Mouse (Mus musculus) embryonic facial prominence, embryonic 15.5 days (tissue): ENCODE data around the gene Tnp1. TPM values are rescaled to one million over a fixed set of nuclear protein-coding genes. Genes with fewer than 3 reads are reported as not detected.

Experiments used
- ATAC-seq: fragments of 200-750 bp; cut with Nextera tagmentation; 2 replicates; pipeline ENCODE4 v1.8.0; 2017; ENCODE audit warnings: low read depth, moderate TSS enrichment; ENCODE audit not compliant: insufficient number of reproducible peaks, low FRiP score, low TSS enrichment
- H3K27ac ChIP-seq: fragments of 300-500 bp; sonication (generic); replicated peaks from 2 replicates; pipeline ENCODE4 v1.5.1; 2015; ENCODE audit warnings: mild to moderate bottlenecking, inconsistent platforms
- H3K27me3 ChIP-seq: fragments of 300-500 bp; sonication (generic); 2 replicates; pipeline ENCODE4 v1.6.1; 2015; ENCODE audit warnings: inconsistent platforms
- H3K36me3 ChIP-seq: fragments of 300-500 bp; sonication (generic); 2 replicates; pipeline ENCODE4 v1.6.1; 2015; ENCODE audit warnings: mild to moderate bottlenecking, inconsistent platforms
- H3K4me1 ChIP-seq: fragments of 300-500 bp; sonication (generic); 2 replicates; pipeline ENCODE4 v1.6.1; 2015; ENCODE audit warnings: inconsistent platforms
- H3K4me2 ChIP-seq: fragments of 300-500 bp; sonication (generic); replicated peaks from 2 replicates; pipeline ENCODE4 v1.6.1; 2015; ENCODE audit warnings: mild to moderate bottlenecking, inconsistent platforms
- H3K4me3 ChIP-seq: fragments of 300-500 bp; sonication (generic); replicated peaks from 2 replicates; pipeline ENCODE4 v1.5.1; 2015; ENCODE audit warnings: mild to moderate bottlenecking, inconsistent platforms
- H3K9ac ChIP-seq: fragments of 300-500 bp; sonication (generic); 2 replicates; pipeline ENCODE4 v1.6.1; 2015; ENCODE audit warnings: inconsistent platforms
- H3K9me3 ChIP-seq: fragments of 300-500 bp; sonication (generic); replicated peaks from 2 replicates; pipeline ENCODE4 v1.6.1; 2016; ENCODE audit warnings: inconsistent platforms
- whole genome bisulfite sequencing: fragments of 180-500 bp; shearing (Covaris S2); methylation state at CpG from one replicate; pipeline ENCODE4 v1.1.7; 2015; 5-methylcytosine and 5-hydroxymethylcytosine counted together
- polyA plus RNA-seq: library from polyadenylated mRNA; unstranded; fragments of >200 nt; fragmentation: Nextera tagmentation; extraction: Ambion mirVana; gene quantifications from 2 replicates; pipeline ENCODE4 v1.2.1, GENCODE M21; 2015

Gene Tnp1
- polyA plus RNA-seq, 1 experiment from 2014 or later = not detected

DNA sequence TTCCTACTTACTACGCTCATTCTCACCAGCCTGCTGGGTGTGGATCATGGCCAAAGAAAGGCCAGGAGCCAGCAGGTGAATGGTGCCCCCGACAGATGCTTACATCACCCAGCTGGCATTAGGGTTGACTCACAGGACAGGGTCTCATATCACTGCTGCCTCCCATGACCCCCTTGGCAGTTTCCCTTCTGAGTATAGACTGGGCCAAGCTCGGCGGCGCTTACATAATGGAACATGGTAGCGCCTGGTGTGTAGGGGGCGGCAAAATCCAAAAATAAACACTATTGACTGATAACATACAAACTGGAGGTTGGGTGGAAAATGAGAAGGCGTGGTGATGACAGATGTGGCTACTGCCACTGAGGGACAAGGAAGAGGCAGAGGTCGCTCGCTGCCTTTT, 28.0 kb upstream of the Tnp1 start:
- WGBS = 95% methylated on average over 10 of the region's 10 CpGs
- no peak for ATAC-seq
- no peak overlapping the region for H3K27ac ChIP-seq
- no peak overlapping the region for H3K4me2 ChIP-seq
- H3K27me3 ChIP-seq = no peaks in the 10 kb centered on the region
- H3K4me1 ChIP-seq = no peaks in the 10 kb centered on the region
- no peaks in the 10 kb centered on the region for H3K9me3 ChIP-seq
- no peaks in the 10 kb centered on the region for H3K36me3 ChIP-seq
- no peak overlapping the region for H3K9ac ChIP-seq
- no peak overlapping the region for H3K4me3 ChIP-seq

DNA sequence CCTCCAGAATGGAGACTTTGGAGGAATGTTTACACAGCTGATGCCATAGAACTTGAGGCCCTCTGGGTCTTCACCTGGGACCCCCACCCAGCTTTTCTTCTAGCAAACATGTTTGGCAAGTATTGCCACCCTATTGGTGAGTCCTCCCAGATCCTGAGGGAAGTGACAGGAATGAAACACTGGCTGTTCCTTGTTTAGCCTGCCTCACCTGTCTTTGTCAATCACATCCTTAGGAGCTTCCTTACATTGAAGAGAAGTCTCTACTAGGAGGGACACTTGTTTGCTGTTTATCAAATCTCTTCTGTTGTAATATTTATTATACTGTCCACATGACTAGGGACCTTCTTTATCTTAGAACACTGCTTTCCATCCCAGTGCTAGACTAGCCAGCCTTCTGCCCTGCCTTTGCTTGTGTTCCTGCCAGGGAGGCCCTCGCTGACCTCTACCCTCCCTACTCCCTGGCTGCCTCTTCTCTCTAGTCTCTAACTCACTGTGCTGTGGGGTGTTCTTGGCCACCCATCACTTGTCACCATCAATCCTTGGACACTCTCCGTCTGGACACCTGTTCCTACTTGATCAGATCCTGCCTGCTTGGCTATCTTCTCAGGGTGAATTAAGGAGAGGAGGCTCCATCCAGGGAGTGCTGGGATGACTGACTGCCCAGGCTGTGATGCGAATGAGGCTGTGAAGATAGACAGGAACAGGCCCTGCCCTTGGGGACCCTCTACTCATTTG, 25.1 kb upstream of the Tnp1 start:
- H3K9ac ChIP-seq = no peak overlapping the region
- no peak overlapping the region for H3K4me2 ChIP-seq
- no peak for ATAC-seq
- WGBS = 77% methylated on average over 3 of the region's 3 CpGs
- H3K27ac ChIP-seq = no peak overlapping the region
- no peaks in the 10 kb centered on the region for H3K27me3 ChIP-seq
- H3K9me3 ChIP-seq = no peaks in the 10 kb centered on the region
- H3K36me3 ChIP-seq = no peaks in the 10 kb centered on the region
- H3K4me1 ChIP-seq = 0 out of 2 replicates have a peak, but pooled peaks cover 5% of the 10 kb centered on the region
- H3K4me3 ChIP-seq = no peak overlapping the region

DNA sequence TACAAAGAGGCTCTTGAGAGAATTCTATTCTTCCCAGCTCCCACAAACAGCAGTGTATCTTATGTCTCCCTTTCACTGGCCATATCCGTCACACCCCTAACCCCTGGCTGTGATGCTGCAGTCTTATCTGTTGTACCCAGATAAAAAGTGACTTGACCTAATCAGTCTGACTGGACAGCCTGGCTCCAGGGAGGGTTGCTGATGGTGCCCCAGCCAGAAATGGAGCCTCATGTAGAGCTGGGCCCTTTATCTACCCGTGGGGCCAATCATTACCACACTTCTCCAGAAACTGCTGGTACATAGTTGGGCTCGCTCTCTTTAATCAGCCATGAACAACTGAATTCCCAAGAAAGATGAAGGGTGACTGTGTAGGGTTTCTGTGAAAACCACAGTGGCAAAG, 22.8 kb upstream of the Tnp1 start:
- H3K4me1 ChIP-seq = 0 out of 2 replicates have a peak, but pooled peaks cover 5% of the 10 kb centered on the region
- H3K9me3 ChIP-seq = no peaks in the 10 kb centered on the region
- H3K27me3 ChIP-seq = no peaks in the 10 kb centered on the region
- ATAC-seq = no peak
- no peak overlapping the region for H3K27ac ChIP-seq
- 70% methylated on average over 3 of the region's 3 CpGs for WGBS
- no peak overlapping the region for H3K4me2 ChIP-seq
- H3K9ac ChIP-seq = no peak overlapping the region
- no peak overlapping the region for H3K4me3 ChIP-seq
- H3K36me3 ChIP-seq = no peaks in the 10 kb centered on the region

DNA sequence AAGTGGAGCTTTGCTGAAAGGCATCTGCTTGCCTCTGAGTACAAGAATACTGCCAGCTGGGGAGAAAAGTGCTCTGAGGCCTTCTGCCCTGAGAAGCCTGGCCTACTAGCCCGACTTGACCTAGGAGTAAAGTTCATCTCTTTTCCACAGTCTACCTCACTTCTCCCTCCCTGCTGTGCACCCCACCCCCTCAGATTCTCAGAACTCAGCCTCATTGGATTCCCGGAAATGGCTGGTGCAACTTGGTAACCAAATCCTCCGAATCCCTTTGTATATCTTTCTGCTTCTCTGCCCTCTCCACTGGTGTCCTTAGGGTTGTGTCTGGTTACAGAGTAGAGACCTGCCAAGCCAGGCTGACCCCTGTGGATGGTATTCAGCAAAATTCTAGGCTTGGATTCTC, 20.8 kb upstream of the Tnp1 start:
- Histone ChIP-seq H3K36me3 (no peaks in the 10 kb centered on the region), H3K9ac (no peak overlapping the region), H3K4me2 (no peak overlapping the region), H3K27me3 (no peaks in the 10 kb centered on the region), H3K27ac (no peak overlapping the region), H3K4me1 (0 out of 2 replicates have a peak, but pooled peaks cover 5% of the 10 kb centered on the region), H3K9me3 (no peaks in the 10 kb centered on the region), H3K4me3 (no peak overlapping the region)
- no peak for ATAC-seq
- 61% methylated on average over 3 of the region's 3 CpGs for WGBS

DNA sequence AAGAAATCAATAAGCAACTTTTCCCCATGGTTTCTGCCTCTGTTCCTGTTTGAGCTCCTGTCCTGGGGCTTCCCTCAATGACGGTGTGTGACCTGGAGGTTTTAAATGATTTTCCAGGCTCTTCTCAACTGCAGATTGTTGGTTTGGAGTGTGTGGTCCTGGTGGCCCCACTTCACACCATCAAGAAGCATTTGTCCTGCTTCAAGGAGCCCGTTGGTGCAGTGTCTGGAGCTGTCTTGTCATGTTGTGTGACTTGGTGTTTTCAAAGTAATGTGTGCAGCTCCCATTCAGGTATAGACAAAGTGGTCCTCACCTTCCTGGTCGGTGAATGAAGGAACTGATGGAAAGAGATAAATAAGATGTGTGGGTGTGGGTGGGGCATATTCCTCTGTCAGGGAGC, 20.0 kb upstream of the Tnp1 start:
- ATAC-seq = no peak
- Histone ChIP-seq H3K4me3 (no peak overlapping the region), H3K27ac (no peak overlapping the region), H3K9me3 (no peaks in the 10 kb centered on the region), H3K27me3 (no peaks in the 10 kb centered on the region), H3K36me3 (no peaks in the 10 kb centered on the region), H3K4me1 (0 out of 2 replicates have a peak, but pooled peaks cover 5% of the 10 kb centered on the region), H3K9ac (no peak overlapping the region), H3K4me2 (no peak overlapping the region)
- WGBS = 74% methylated on average over 3 of the region's 3 CpGs

DNA sequence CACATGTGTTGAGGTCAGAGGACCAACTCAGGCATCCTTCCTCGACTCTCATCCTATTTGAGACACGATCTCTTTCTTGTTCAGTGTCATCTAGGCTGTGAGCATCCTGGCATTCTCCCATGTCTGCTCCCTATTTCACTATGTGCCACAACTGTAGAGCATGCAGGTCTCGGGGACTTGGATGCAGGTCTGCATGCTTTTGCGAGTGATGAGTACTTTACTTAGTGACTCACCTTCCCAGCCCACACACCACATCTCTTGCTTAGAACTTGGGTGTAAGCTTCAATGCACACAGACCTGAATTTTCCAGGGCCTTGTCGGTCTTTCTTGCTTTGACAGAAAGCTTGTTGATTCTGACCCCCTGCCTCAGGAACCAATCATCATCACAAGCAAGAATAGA, 16.8 kb upstream of the Tnp1 start:
- H3K27ac ChIP-seq = no peak overlapping the region
- H3K9me3 ChIP-seq = no peaks in the 10 kb centered on the region
- no peak overlapping the region for H3K4me2 ChIP-seq
- H3K9ac ChIP-seq = no peak overlapping the region
- ATAC-seq = no peak
- H3K4me1 ChIP-seq = no peaks in the 10 kb centered on the region
- no peaks in the 10 kb centered on the region for H3K36me3 ChIP-seq
- 87% methylated on average over 5 of the region's 5 CpGs for WGBS
- H3K4me3 ChIP-seq = no peak overlapping the region
- no peaks in the 10 kb centered on the region for H3K27me3 ChIP-seq

DNA sequence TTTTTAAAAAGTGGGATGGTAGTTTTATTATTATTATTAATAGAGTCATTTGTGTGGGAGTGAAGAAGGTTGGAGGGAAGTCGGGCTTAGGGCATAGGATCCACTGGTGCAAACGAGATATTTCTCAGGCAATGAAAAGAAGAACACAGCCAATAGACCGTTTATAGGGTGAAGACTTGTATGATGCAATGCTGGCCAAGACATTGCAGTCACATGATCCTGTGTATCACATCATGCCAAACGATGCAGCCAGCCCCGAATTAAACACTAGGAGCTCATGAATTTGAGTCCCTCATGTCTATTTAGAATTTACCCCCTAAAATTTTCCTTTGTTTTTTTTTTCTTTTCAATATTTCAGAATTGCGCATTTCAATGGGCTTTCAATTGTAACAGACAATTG, 13.0 kb upstream of the Tnp1 start:
- no peaks in the 10 kb centered on the region for H3K27me3 ChIP-seq
- H3K4me1 ChIP-seq = no peaks in the 10 kb centered on the region
- no peak overlapping the region for H3K4me2 ChIP-seq
- H3K4me3 ChIP-seq = no peak overlapping the region
- H3K9me3 ChIP-seq = no peaks in the 10 kb centered on the region
- ATAC-seq = no peak
- no peak overlapping the region for H3K27ac ChIP-seq
- WGBS = 82% methylated on average over 6 of the region's 6 CpGs
- no peaks in the 10 kb centered on the region for H3K36me3 ChIP-seq
- H3K9ac ChIP-seq = no peak overlapping the region

DNA sequence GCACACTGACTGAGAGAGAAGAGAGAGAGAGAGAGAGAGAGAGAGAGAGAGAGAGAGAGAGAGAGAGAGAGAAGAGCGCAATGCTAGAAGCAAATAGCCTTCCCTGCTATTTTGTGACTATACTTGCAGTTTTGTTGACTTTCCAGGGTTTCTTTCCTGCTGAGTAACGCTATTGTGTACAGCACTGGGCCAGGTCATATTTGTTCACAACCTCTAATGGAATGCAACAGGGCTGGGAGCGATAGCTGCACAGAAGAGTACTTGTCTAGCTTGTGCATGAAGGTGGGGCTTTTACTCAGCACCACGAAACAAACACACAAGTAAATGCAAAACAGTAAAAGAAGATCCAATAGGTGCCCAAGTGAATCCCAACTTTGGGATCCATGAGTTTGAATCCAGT, 11.7 kb upstream of the Tnp1 start:
- Histone ChIP-seq H3K9ac (no peak overlapping the region), H3K4me2 (no peak overlapping the region), H3K4me1 (no peaks in the 10 kb centered on the region), H3K27ac (no peak overlapping the region), H3K27me3 (no peaks in the 10 kb centered on the region), H3K4me3 (no peak overlapping the region), H3K36me3 (no peaks in the 10 kb centered on the region), H3K9me3 (no peaks in the 10 kb centered on the region)
- ATAC-seq = no peak
- 72% methylated on average over 4 of the region's 4 CpGs for WGBS

DNA sequence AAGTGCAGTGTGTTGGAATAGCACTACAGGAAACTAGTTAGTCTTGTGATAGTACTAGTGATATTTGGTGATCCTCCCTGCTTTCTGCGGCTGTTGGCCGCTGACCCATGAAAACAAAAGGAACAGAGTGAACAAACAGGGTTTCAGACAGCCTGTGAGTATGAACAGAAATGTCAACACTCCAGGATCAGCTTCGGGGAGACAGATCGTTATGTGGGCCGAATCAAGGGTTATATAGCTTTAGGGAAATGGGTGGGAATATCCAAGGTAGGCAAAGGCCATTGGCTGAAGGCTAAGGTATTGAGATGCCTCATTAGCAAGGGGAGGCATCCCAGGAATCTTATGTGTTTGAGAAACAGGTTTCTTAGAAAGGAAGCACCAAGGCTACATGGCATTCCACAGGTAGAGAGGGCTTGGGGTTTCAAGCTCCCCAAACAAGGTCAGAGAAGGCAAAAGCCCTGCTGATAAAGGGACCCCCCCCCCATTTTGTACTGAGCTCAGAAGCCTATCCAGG, 11.1 kb upstream of the Tnp1 start:
- Histone ChIP-seq H3K27ac (no peak overlapping the region), H3K9ac (no peak overlapping the region), H3K4me3 (no peak overlapping the region), H3K27me3 (no peaks in the 10 kb centered on the region), H3K4me1 (no peaks in the 10 kb centered on the region), H3K9me3 (no peaks in the 10 kb centered on the region), H3K4me2 (no peak overlapping the region), H3K36me3 (no peaks in the 10 kb centered on the region)
- no peak for ATAC-seq
- WGBS = 74% methylated on average over 5 of the region's 5 CpGs

DNA sequence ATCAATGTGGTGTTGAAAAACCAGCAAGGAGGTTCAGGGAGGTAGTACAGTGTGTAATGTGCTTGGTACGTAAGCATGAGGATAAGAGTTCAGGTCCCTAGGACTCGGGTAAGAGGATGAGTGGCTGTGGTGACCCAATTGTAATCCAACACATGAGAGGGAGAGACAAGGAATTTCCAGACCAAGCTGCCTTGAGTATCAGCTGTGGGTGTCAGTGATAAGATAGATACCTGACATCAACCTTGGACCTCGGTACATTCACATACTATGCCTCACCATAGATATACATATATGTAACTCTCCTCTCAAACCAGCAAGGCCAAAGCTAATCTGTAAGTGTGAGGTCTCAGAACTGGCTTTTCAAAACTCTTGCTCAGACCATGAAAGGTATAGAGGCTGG, 10.4 kb upstream of the Tnp1 start:
- H3K36me3 ChIP-seq = no peaks in the 10 kb centered on the region
- WGBS = 85% methylated on average over 3 of the region's 3 CpGs
- H3K4me1 ChIP-seq = no peaks in the 10 kb centered on the region
- H3K27ac ChIP-seq = no peak overlapping the region
- ATAC-seq = no peak
- H3K4me2 ChIP-seq = no peak overlapping the region
- H3K27me3 ChIP-seq = no peaks in the 10 kb centered on the region
- H3K4me3 ChIP-seq = no peak overlapping the region
- no peaks in the 10 kb centered on the region for H3K9me3 ChIP-seq
- H3K9ac ChIP-seq = no peak overlapping the region

DNA sequence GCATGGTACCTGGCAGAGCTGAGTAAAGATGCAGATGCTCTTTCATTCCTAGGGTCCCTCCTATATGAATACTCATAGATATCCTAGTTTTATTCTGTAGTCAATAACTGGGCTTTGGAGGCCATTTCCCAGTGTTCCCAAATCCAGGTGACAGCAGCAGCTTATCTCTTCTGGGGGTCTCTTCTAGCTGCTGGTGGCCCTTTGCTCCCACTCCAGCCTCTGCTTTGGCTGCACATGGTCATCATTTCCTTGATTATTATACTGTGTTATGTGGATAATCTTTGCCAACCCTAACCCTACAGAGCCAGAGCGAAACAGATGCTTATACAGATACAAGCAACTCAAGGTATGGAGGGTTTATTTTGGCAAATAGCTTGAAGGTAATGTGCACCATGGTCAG, 8.9 kb downstream of the Tnp1 start:
- no peak for ATAC-seq
- H3K4me2 ChIP-seq = no peak overlapping the region
- no peak overlapping the region for H3K9ac ChIP-seq
- H3K36me3 ChIP-seq = no peaks in the 10 kb centered on the region
- 91% methylated on average over 1 of the region's 1 CpGs for WGBS
- H3K27me3 ChIP-seq = no peaks in the 10 kb centered on the region
- H3K4me3 ChIP-seq = no peak overlapping the region
- no peaks in the 10 kb centered on the region for H3K9me3 ChIP-seq
- no peak overlapping the region for H3K27ac ChIP-seq
- H3K4me1 ChIP-seq = no peaks in the 10 kb centered on the region

DNA sequence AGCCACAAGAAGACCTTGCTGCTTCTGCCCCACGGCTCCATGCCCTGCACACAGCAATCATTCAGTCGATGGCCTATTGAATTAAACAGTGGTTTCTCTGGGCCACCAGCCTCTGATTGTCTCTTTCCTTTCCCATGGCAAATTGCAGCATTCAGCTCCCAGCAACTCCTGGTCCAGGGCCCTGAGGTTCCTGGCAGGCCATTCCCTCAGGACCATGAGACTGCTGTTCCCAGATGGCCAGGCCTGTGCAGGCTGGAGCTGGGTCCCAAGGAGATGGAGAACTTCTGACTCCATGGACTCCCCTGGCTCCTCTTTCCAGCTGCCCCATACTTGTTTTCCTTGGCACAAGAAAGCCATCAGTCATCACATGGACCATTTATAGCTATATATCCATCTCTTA, 10.8 kb downstream of the Tnp1 start:
- Histone ChIP-seq H3K27ac (no peak overlapping the region), H3K4me1 (no peaks in the 10 kb centered on the region), H3K4me3 (no peak overlapping the region), H3K4me2 (no peak overlapping the region), H3K36me3 (no peaks in the 10 kb centered on the region), H3K9ac (no peak overlapping the region), H3K9me3 (no peaks in the 10 kb centered on the region), H3K27me3 (no peaks in the 10 kb centered on the region)
- WGBS = 88% methylated on average over 2 of the region's 2 CpGs
- no peak for ATAC-seq
